Mouse (Mus musculus) adrenal gland, adult 2 months (tissue): ENCODE measurements at regions not wholly inside any gene's neighbourhood (a gene's known extent, or its start where the extent isn't known, plus 50 kb on each side); places are given as distances from the start of the nearest gene placed in this dataset.

Experiments used
- DNase-seq: peaks from one replicate; pipeline ENCODE4 v3.0.0; 2021

DNA sequence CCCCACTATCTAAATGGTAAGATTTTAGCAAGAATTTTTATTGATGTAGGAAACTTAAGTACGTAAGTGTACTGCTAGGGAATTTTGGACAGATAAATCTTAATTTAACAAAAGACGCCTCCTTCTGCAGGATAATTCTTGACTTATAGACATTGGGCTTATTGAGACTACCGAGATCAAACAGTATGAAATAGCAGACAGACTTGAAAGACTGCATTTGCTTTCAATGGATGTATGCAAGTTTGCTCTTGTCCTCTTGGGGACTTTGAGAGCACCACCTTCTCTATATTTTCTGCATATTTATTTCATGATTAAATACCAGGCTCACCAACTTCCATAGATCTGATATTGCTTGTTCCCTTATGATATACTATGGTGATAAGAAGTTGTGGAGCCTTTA is 92.8 kb upstream of the 1700056E22Rik start:
- DNase-seq: no peak
